Mouse (Mus musculus): ENCODE data around the gene Ncapg2.

- no peak for TF ChIP-seq POLR2A (IDR thresholded peaks at IDR 0.05; ENCODE audit: borderline replicate concordance, low read depth, low read length)
- TF ChIP-seq CTCF (IDR thresholded peaks at IDR 0.05; ENCODE audit: low read depth, low read length) = no peak
Measured at GRCm38 (mm10) chr12:116468348-116468747, 63.1 kb downstream of the Ncapg2 start.

Measured in bone marrow macrophage, adult 2 months (primary cell).